Mouse (Mus musculus) CH12.LX (cell line): Measurements from ENCODE around the gene Pkhd1.

Experiments used
- CHD1 ChIP-seq: IDR thresholded peaks from 2 replicates; pipeline ENCODE4 v1.6.1; 2012; ENCODE audit warnings: low read depth, low read length, improper control_type of control experiment, inconsistent platforms
- CHD2 ChIP-seq: IDR thresholded peaks from 2 replicates; pipeline ENCODE4 v1.6.1; 2011; ENCODE audit warnings: low read length, improper control_type of control experiment
- CTCF ChIP-seq, 2 experiments: IDR thresholded peaks in 1 of 2; conservative IDR thresholded peaks in 1 of 2; 2 replicates each; pipeline ENCODE4 v1.5.1; 2011 to 2012; ENCODE audit warnings: low read depth in 2 of 2, low read length in 2 of 2, improper control_type of control experiment in 1 of 2, inconsistent platforms in 1 of 2, mild to moderate bottlenecking in 1 of 2, moderate library complexity in 1 of 2
- E2F4 ChIP-seq: IDR thresholded peaks from 2 replicates; pipeline ENCODE4 v1.6.1; 2011; ENCODE audit warnings: low read depth, low read length, improper control_type of control experiment; ENCODE audit not compliant: insufficient replicate concordance
- EP300 ChIP-seq: IDR thresholded peaks from 2 replicates; pipeline ENCODE4 v1.6.1; 2011; ENCODE audit warnings: low read length, improper control_type of control experiment
- HCFC1 ChIP-seq: IDR thresholded peaks from 2 replicates; pipeline ENCODE4 v1.6.1; 2012; ENCODE audit warnings: low read depth, mild to moderate bottlenecking, inconsistent platforms, low read length, improper control_type of control experiment
- MYC ChIP-seq: IDR thresholded peaks from 2 replicates; pipeline ENCODE4 v1.6.1; 2011; ENCODE audit warnings: low read depth, mild to moderate bottlenecking, improper control_type of control experiment, low read length
- POLR2A ChIP-seq: IDR thresholded peaks from 2 replicates; pipeline ENCODE4 v1.6.1; 2011; ENCODE audit warnings: low read depth, mild to moderate bottlenecking, improper control_type of control experiment, low read length
- USF1 ChIP-seq: IDR thresholded peaks from 2 replicates; pipeline ENCODE4 v1.6.1; 2014; ENCODE audit warnings: low read depth, mild to moderate bottlenecking, inconsistent platforms, low read length, improper control_type of control experiment
- ZNF384 ChIP-seq: IDR thresholded peaks from 2 replicates; pipeline ENCODE4 v1.6.1; 2012; ENCODE audit warnings: low read depth, low read length, improper control_type of control experiment, inconsistent platforms

DNA sequence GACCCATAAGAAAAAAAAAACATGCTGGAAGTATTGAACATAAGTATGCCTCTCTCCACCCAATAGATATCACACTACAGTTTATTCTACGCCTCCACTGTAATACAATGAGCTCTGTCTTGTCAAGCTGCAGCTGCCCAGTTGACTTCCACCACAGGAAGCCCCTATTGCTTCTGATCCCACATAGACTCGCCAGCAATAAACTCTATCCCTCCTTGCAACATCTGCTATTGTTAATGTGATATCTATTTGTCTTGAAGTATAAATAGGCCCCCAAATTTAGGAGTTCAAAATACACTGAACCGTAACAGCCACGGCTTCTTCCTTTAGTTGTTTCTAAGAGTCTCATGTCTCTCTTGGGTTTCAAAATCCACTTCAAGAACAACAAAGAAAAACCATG is 446.7 kb downstream of the Pkhd1 start:
- TF ChIP-seq MYC (no peak), EP300 (no peak), CTCF (conservative IDR thresholded peaks at IDR 0.05 in 1 of 2, IDR thresholded peaks at IDR 0.05 in 1 of 2; ENCODE audit: low read depth in 2 of 2, low read length in 2 of 2) (no peak), CHD2 (no peak), POLR2A (no peak), E2F4 (no peak), ZNF384 (no peak), USF1 (no peak), CHD1 (no peak), HCFC1 (no peak)
